Mouse (Mus musculus) bone marrow, adult 2 months (tissue): Measurements from ENCODE around the gene Olfr731. TPM values are rescaled to one million over a fixed set of nuclear protein-coding genes. Genes with fewer than 3 reads are reported as not detected.

Source experiments
- H3K27ac ChIP-seq: fragments of 200-500 bp; 2 replicates; pipeline ENCODE4 v1.5.1; 2012; ENCODE audit warnings: low read depth, mild to moderate bottlenecking, control low read depth, inconsistent platforms, low read length; ENCODE audit not compliant: control insufficient read depth, poor library complexity, insufficient read depth
- H3K4me1 ChIP-seq: fragments of 200-500 bp; 2 replicates; pipeline ENCODE4 v1.6.1; 2011; ENCODE audit warnings: low read length; ENCODE audit not compliant: control insufficient read depth, insufficient read depth
- H3K4me3 ChIP-seq: fragments of 200-500 bp; replicated peaks from 2 replicates; pipeline ENCODE3; 2011; ENCODE audit warnings: mild to moderate bottlenecking, low read depth, low read length, control low read depth; ENCODE audit not compliant: control insufficient read depth
- CTCF ChIP-seq: fragments of 200-500 bp; IDR thresholded peaks from 2 replicates; pipeline ENCODE4 v1.5.1; 2011; ENCODE audit warnings: low read length, control low read depth; ENCODE audit not compliant: control insufficient read depth, insufficient read depth
- POLR2A ChIP-seq: fragments of 200-500 bp; IDR thresholded peaks from 2 replicates; pipeline ENCODE4 v1.6.1; 2011; ENCODE audit warnings: low read depth, mild to moderate bottlenecking, control low read depth, low read length, borderline replicate concordance; ENCODE audit not compliant: control insufficient read depth
- WGBS: fragments of 180-500 bp; shearing (Covaris S2); methylation state at CpG from one replicate; pipeline ENCODE4 v1.1.7; 2018; 5-methylcytosine and 5-hydroxymethylcytosine counted together
- polyA plus RNA-seq: library from polyadenylated mRNA; stranded (reverse); fragments of >200 nt; gene quantifications from 2 replicates; pipeline ENCODE4 v1.2.4, GENCODE M21; 2011; ENCODE audit warnings: low replicate concordance; ENCODE audit not compliant: missing spikeins, insufficient read depth, insufficient read length

Olfr731 gene
- not detected in 2 replicates for polyA plus RNA-seq

DNA sequence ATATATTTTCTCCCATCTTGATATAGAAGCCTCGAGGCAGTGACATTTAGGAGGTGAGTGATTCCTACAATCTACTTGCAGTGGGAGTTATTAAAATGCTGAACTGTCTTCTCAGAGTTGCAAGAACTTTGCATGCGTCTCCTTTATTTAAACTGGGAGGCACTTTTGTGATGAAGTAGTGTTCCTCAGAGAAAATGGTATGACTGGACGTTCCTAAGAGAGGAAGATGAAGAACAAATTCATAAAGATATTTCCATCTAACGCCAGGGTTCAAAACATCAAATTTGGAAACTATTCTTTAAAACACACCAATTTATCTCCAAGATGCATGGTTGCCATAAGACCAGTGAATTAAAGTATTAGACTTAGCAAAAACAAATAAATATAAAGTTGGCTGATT lies at the start of gene Olfr731:
Olfr731 (minus strand) TSS at position 101 of the 400 bp plus-strand sequence.
- no peaks in the 10 kb centered on the region for H3K4me1 ChIP-seq
- H3K27ac ChIP-seq = no peak within 1 kb of the TSS
- no peak for TF ChIP-seq CTCF
- no peak for TF ChIP-seq POLR2A
- H3K4me3 ChIP-seq = no peak within 1 kb of the TSS
- WGBS = 79% methylated on average over 4 of the region's 4 CpGs

DNA sequence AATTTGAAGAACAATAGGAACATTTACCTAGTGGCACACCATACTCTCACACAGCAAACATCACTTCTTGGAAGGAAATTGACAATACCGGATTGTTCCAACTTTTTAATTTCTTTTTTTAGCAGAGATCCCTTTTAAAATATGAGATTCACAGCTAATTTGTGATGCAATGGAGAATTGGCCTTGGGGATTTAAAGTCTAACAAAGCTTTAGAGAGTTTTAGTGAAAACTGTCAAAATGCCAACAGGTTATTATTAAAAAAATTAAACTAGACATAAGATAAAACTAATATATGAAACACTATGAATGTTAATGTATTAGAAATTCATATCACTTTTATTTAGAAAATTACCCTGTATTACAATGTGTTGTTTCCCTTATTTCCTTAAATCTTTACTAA lies 42.4 kb upstream of the Olfr731 start, which contains the start of gene Olfr732:
Olfr732 (minus strand) TSS at position 101 of the 400 bp plus-strand sequence.
- TF ChIP-seq CTCF (no peak), POLR2A (no peak)
- WGBS = 86% methylated on average over 1 of the region's 1 CpGs
- Histone ChIP-seq H3K4me3 (no peak within 1 kb of the TSS), H3K27ac (no peak within 1 kb of the TSS), H3K4me1 (no peaks in the 10 kb centered on the region)

DNA sequence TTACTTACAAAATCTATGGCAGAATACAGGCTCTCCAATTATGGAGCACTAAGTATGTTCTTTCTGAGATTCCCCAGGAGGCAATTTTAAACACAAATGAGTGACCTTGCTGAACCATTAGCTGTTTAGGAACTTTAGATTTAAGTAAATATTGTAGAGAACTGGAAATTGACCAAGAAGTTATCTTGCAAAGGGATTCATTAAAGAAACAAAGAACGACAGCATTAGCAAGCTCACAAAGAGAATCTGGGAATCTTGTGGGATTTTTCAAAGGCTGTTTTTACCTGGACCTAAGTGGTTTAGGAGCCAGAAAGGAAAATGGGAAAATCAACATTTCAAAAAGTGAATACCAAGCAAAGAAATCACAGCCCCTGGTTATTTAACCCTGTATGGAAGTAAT lies 53.6 kb downstream of the Olfr731 start, which contains the start of gene Olfr730:
Olfr730 (minus strand) TSS at position 101 of the 400 bp plus-strand sequence.
- no peak within 1 kb of the TSS for H3K27ac ChIP-seq
- 61% methylated on average over 1 of the region's 1 CpGs for WGBS
- TF ChIP-seq CTCF = no peak
- no peak for TF ChIP-seq POLR2A

More for the DNA sequence above, 53.6 kb downstream of the Olfr731 start, which contains the start of gene Olfr730:
- no peak within 1 kb of the TSS for H3K4me3 ChIP-seq
- no peaks in the 10 kb centered on the region for H3K4me1 ChIP-seq

Other genes starting within 250 kb of the Olfr731 start
- not detected in 2 replicates for gene Olfr725, start 201.5 kb downstream of the Olfr731 start, polyA plus RNA-seq
- not detected in 2 replicates for gene Olfr726, start 150.9 kb downstream of the Olfr731 start, polyA plus RNA-seq
- gene Olfr727, start 118.7 kb downstream of the Olfr731 start, polyA plus RNA-seq = not detected in 2 replicates
- gene Olfr728, start 99.2 kb downstream of the Olfr731 start, polyA plus RNA-seq = not detected in 2 replicates
- 0.45 TPM in 1 of 2 replicates, not detected in the other for gene Olfr729, start 89.0 kb downstream of the Olfr731 start, polyA plus RNA-seq
- not detected in 2 replicates for gene Olfr730, start 53.7 kb downstream of the Olfr731 start, polyA plus RNA-seq
- gene Olfr732, start 42.3 kb upstream of the Olfr731 start, polyA plus RNA-seq = not detected in 2 replicates
- not detected in 2 replicates for gene Olfr733, start 59.7 kb upstream of the Olfr731 start, polyA plus RNA-seq
- gene Olfr734, start 84.9 kb upstream of the Olfr731 start, polyA plus RNA-seq = not detected in 2 replicates
- gene Olfr735, start 107.0 kb upstream of the Olfr731 start, polyA plus RNA-seq = not detected in 2 replicates
- not detected in 2 replicates for gene Tlr11, start 116.0 kb upstream of the Olfr731 start, polyA plus RNA-seq
- not detected in 2 replicates for gene Olfr736, start 139.3 kb upstream of the Olfr731 start, polyA plus RNA-seq
- not detected in 2 replicates for gene Olfr738, start 165.7 kb upstream of the Olfr731 start, polyA plus RNA-seq
- gene Olfr739, start 176.8 kb upstream of the Olfr731 start, polyA plus RNA-seq = not detected in 2 replicates
- gene Olfr740, start 203.7 kb upstream of the Olfr731 start, polyA plus RNA-seq = not detected in 2 replicates
- gene Olfr741, start 230.9 kb upstream of the Olfr731 start, polyA plus RNA-seq = not detected in 2 replicates